Mouse (Mus musculus) ovary, postnatal 10 days (tissue): Measurements from ENCODE around the gene Gm20388.

Source experiments
- DNase-seq: peaks from one replicate; pipeline ENCODE4 v3.0.0; 2022; ENCODE audit warnings: low spot score

Gene Gm20388

GRCm38 (mm10) chr8:120416522-120417394 lies 506.1 kb downstream of the Gm20388 start:
- no peak for DNase-seq

GRCm38 (mm10) chr8:120418188-120418587 lies 507.5 kb downstream of the Gm20388 start:
- no peak for DNase-seq

DNA sequence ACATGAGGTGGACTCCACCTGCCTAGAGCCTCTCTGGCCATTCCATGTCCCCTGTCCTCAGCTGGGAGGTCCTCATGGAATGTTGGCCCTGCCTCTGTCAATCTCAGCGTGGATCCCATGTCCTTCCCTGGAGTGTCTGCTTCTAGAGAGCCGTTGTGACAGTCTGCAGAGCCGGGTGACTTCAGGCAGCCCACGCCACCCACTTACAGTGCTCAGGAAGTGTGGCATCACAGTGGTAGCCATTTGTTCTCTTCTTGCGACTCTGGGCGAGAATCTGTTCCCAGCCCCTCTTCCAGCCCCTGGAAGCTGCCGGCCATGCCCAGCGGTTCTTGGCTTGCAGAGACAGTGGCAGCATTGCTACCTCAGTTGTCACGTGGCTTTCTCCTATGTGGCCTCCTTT lies 509.0 kb downstream of the Gm20388 start:
- no peak for DNase-seq

- DNase-seq = no peak
Measured at GRCm38 (mm10) chr8:120420226-120420625, 509.6 kb downstream of the Gm20388 start.

GRCm38 (mm10) chr8:120421638-120422037 lies 511.0 kb downstream of the Gm20388 start:
- DNase-seq = no peak

GRCm38 (mm10) chr8:120422236-120422635 lies 511.6 kb downstream of the Gm20388 start:
- no peak for DNase-seq

DNA sequence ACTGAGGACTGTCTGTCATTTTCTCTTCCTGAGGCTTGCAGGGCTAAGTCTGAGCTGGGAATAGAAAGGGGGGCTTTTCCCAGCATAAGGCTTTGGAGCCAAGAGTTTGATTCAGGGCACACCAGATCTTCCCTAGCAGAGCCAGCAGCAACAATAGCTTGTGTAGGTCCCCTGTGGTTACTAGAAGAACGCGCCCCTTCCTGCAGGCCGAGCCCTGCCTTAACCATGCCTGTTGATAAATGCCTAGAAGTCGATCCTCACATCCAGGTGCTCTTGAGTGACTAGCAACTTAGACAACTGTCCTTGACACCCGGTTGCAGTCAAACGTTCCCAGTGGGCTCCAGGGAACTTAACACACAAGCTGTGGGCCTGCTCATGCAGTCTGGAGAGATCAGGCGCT lies 512.9 kb downstream of the Gm20388 start:
- DNase-seq = no peak

DNA sequence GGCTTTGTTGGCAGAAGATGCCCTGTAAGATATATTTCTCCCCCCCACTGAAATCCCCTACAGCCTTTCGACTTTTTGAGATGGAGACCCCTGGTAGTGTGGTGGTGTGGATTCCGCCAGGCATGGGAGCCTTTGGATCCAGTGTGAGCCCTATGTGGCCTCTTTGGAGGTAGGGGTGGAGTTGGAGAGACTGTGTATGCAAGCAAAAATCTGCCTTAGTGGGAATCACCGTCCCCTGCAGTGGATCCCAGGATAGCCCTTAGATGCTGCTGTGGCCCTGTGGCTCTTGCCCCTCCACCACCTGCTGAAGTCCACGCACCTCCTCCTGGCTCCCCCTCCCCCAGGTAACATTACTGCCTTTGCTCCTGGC lies 514.2 kb downstream of the Gm20388 start:
- no peak for DNase-seq

DNA sequence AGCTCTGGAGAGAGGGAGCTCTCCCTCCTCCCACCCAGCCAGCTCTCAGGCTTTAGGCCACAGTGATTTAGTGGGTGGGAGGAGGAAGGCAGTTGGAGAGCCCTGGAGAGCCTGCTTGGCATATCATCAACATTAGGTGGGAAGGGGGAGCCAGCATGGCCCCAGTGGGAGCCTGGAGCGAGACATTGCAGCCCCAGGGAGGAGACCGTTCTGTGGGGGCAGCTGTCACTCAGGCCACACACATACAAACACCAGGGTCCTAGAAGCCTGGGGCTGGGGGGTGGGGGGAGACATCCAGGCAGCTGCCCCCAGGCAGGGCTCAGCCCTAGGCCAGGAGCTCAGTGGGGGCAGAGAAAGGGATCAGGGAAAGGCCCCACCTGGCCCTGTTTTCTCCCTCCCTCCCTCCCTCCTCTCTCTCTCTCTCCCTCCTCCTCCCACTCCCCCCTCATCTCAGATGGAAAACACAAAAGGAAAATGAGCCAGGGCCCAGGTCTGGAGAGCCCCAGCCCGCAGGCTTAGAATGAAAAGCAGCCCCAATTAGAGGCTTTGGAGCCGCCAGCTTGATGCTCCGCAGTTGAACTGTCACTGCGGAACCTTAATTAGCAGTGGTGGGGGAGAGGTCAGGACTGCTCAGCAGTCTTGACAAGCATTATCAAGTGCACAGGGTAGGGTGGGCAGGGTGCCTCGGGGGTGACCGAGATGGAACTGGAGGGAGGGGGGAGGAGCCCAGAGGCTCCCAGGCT lies 514.7 kb downstream of the Gm20388 start:
- DNase-seq = no peak

DNA sequence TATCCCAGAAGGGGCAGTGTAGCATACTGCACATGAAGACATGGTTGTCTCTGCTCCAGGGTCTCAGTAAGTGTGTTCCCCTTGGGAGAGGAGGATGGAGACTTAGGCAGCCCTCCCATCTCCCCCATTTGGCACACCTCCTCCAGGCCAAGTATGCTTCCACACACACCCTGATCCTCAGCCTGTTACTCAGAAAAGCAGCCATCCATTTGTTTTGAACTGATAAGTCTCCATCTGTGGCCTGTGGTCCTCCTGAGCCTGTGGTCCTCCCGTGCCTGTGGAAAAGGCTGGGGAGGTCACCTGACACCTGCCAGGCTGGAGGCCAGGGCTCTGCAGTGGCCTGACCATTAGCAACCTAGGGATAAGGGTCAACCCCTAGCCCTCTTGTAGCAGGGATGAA lies 515.5 kb downstream of the Gm20388 start:
- DNase-seq = no peak

GRCm38 (mm10) chr8:120426622-120427385 lies 516.2 kb downstream of the Gm20388 start:
- no peak for DNase-seq

GRCm38 (mm10) chr8:120428492-120428891 lies 517.9 kb downstream of the Gm20388 start:
- no peak for DNase-seq

GRCm38 (mm10) chr8:120429116-120429515 lies 518.5 kb downstream of the Gm20388 start:
- DNase-seq = no peak

DNA sequence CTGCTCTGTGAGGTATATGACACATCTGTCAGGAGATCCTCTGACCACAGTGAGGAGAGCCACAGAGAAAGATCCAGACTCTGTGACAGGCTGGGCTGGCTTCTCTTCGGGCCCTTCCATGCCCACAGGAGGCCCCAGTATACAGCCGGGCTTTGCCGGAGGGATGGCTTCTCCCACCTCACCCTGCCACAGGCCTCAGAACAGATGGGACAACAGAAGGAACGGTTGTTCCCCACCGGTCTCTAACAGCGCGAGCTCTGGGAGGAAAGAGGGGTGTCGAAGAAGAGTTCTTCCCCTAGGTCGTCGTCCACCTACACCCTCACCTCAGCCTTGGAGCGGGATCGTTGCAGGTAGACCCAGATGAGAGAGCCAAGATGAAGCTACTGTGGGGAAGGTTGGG lies 520.4 kb downstream of the Gm20388 start:
- DNase-seq = no peak

- no peak for DNase-seq
Measured at GRCm38 (mm10) chr8:120432438-120432837, 521.8 kb downstream of the Gm20388 start.

DNA sequence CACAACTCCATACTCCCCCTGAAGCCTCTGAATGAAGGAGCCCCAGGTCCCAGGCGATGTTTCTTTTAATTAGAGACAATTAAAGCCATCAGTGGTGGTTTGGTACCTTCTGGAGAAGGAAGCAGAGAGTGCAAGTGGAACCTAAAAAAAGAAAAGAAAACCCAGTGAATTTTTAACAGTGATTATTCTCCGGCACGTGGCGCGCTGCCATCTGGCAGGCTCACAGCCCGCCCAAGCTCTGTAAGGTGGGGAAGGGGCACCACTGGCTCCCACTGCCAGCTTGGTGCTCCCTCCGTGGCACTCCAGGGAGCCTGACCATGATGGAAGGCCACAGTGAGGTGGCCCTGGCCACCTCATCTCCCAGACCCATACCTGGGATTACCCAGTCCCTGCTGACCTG lies 522.5 kb downstream of the Gm20388 start:
- no peak for DNase-seq

DNA sequence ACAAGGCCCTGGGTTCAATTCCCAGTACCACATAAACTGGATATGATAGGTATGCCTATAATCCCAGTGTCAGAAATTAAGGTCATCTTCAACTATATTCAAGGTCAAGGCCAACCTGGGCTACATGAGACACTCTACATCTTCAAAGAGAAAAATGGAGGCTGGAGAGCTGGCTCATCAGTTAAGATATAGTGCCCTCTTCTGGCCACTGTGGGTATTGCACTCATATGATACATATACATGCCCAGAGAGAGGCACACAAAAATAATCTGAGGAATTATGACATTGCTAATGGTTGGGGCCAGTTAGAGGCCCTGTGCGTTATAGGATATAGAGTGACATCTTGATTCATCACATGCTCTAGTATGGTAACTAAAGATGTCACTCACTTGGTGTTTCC lies 523.1 kb downstream of the Gm20388 start:
- DNase-seq = no peak

DNA sequence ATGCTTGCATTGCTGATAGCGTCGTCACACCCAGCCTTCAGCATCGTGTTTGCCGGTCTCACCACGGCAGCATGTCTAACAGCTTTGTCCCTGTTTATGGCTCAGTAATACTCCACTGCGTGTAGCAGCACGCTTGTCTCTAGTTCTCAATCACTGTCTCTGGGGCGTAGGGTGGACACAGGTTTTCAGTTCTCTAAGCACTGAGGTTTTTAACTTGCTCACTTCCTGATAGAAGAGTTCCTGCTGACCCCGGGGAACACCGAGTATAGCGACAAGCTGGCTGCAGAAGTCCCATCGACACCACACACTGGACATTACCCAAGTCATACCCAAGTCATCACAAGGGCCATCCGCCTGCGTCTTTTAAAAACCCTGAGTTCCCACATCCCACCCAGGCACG lies 525.1 kb downstream of the Gm20388 start:
- no peak for DNase-seq

DNA sequence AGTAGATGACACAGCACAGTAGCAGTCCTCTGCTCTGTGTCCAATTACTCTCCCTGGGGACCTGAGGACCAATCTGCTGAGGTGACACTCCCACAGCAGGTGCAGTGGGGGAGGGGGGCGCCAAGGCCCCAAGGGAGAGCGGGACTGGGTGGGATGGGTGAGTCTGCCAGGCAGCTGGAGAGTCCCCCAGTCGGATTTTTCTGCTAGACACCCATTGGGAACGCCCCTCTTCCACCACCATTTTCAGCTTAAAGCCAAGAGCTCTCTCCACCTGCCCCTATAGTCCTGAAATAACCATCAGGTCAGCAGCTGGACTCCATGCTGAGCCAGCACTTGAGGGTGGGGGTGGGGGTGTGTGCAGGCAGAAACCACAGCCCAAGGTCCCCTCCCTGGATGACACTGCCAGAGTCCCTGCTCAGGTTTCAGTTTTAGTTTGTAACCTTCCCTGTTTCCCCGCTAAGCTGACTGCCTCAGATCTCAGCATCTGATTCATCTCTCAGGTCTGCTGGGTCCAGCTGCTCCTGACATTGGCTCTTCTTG lies 525.9 kb downstream of the Gm20388 start:
- DNase-seq = no peak

DNA sequence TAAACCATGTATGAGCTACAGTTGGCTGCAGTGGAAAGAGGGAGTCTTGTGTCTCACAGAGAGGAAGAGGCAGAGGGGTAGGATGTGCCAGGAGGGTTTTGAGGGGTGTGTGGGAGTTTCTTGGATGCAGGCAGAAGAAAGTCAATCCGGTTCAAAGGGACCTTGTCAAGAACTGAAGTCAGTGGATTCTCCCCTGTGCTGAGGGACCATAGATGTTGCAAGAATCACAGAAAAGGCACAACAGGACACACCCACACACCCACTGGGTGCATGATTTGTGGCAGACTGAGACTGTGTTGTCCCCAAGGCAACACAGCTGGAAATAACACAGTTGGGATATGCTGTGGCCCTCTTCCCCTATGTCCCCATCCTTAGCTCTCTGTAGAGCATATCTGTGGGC lies 526.6 kb downstream of the Gm20388 start:
- no peak for DNase-seq

DNA sequence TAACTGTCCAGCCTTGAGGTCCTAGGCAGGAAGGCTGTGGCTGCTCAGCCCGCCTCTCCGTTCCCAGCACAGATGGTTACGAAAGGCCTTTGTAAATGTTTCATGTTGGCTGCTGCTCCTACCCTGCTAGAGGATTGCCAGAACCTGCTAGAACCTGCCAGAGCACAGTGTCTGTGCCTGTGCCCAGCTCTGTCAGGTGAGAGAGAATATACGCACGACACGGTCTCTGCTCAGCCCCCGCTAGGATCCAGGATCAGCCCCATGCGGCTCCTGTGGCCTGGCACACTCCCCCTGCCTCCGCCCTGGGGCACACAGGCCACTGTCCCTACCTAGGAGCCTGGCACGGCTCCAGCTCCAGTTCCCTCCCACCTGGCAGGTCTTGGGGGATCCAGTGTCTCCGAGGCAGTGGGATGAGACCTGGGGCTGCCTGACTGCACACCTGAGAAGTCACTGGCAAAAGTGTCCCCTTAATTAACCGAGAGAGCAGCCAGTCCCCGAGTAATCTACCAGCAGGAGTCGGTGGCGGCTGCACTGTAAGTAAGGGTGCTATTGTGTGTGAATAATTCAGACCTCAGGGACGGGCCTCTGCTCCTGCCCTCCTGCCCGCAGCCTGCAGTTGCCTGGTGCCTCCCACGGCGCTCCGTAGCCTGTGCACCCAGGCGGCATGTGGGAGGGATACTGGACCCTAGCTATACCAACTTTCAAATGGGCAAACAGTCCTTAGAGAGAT lies 527.2 kb downstream of the Gm20388 start:
- DNase-seq = no peak

- no peak for DNase-seq
Measured at GRCm38 (mm10) chr8:120439309-120439708, 528.7 kb downstream of the Gm20388 start.
